Mouse (Mus musculus) urinary bladder, postnatal 14 days (tissue): ENCODE results near the gene Pbx1.
A peak's percentile ranks its signal among the peaks of the same experiment; 100 is the strongest.

Source experiments
- DNase-seq: peaks from one replicate; pipeline ENCODE4 v3.0.0; 2021; ENCODE audit warnings: low spot score

Pbx1 gene

GRCm38 (mm10) chr1:168225595-168226127, 206.4 kb downstream of the Pbx1 start:
- DNase-seq: no peak

DNA sequence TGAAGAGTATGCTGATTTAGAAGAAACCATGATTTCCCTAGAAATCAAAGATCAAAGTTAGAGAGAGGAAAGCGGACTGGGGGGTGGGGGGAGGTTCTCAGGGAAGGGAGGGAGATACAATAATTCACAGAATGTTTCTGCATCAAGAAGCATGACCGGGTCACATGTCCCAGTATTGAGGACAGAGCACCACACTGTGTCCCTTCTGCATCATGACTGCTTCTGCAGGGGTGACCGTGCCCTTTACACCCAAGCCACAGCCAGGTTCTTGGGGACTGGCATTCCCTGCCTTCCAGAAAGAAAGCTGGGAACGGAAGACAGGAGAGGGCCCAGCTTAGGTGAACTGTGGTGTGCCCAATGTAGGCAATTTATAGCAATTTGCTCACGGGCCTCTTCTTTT, 207.9 kb downstream of the Pbx1 start:
- DNase-seq: no peak

DNA sequence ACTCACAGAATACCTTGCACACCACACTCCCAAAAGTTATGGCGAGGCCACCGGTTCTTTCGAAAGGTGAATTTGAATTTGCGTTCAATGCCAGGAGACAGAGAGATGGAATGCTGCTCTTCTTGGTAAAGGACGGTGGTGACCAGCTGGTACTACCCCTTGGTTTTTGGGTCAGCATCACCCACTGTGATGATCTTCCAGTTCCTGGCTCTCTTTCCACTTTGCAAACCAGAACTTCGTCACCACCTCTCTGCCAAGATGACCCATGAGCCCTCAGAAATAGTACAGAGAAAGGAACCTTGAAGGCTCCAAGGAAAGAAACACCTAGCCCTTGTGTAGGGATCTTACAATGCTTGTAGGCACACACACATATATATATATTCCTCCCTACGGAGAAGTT, 209.3 kb downstream of the Pbx1 start:
- no peak for DNase-seq

DNA sequence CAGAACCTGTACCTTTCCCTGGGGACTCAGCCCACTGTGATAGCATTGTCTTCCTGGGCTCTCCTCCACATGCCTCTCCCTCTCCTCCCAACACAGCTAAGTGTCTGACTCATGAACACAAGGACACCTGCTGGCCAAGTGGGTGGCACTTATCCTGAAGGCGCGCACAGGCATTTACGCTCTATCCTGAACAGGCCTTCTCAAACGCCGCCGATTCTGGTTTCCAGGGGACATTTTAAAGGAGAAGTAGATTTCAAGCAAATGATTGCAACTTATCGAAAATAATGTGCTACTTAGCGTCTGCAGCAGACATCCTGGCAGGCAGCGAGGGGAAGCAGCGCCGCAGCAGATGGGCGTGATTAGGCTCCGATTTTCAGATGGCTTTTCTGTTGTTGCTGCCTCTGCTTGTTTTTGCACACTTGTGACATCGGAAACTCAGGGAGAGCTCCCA, 211.0 kb downstream of the Pbx1 start:
- no peak for DNase-seq

GRCm38 (mm10) chr1:168215896-168216747, 215.9 kb downstream of the Pbx1 start:
- DNase-seq: no peak

DNA sequence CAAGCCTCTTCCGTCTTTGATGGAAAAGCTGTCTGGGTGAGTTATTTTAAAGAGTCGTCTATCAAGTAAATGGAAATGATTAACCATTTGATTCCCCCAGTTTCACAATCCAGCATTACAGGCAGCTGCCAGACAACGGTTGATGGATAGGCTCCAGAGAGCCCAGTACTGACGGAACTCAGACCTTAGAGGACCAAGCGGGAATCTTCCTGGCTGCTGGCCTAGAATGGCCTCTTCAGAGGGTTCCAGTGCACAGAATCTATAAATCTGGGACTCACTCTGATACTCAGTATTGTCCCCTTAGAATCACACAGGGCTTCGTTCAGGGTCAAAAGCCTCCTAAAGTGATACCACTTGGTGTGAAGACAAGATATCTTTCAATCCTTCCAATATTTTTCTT, 216.6 kb downstream of the Pbx1 start:
- no peak for DNase-seq

- DNase-seq: peak; percentile 75
Measured at GRCm38 (mm10) chr1:168214040-168214443, 218.0 kb downstream of the Pbx1 start.

GRCm38 (mm10) chr1:168213595-168213994, 218.5 kb downstream of the Pbx1 start:
- no peak for DNase-seq

DNA sequence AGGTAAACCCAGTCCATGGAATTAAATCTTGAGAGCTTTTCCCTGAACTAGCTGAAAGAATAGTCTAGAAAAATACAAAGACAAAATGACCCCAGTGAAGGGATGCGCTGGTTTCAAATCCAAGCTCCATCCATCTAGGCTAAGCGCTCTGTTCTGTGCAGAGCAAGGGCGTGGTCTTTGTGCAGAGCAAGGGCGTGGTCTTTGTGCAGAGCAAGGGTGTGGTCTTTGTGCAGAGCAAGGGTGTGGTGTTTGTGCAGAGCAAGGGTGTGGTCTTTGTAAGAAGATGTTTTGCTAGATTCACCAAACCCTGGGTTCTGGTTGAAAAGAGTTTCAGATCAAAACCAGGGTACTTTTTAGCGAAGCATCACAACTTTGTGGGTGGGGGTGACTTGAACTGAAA, 221.7 kb downstream of the Pbx1 start:
- DNase-seq: no peak

DNA sequence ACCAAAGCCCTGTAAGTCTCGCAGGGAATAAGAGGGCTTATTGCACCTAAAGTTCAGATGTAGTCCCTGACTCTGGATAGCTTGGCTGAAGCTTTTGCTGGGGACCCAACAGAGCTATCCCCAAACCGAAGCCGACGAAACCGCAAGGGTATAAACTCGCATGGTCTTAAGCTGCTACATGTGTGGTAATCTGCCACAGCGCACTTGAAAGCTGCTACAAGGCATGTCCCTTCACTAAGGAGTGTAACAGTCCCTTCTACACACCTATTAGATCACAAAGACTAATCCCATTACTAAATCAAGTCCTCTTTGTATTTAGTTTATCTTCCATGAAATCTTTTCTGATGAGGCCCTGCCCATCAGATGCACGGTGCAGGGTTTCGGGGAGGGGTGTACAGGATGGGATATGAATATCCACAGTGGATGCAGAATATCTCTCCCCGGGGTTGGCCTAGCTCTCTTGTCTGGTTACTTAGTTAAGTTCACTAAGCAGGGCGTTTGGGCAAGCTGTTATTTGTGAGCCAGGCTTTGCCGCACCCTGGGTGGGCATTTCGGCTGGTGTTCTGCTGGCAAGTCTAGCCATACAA, 231.4 kb downstream of the Pbx1 start:
- no peak for DNase-seq

- no peak for DNase-seq
Measured at GRCm38 (mm10) chr1:168198276-168198675, 233.8 kb downstream of the Pbx1 start.

DNA sequence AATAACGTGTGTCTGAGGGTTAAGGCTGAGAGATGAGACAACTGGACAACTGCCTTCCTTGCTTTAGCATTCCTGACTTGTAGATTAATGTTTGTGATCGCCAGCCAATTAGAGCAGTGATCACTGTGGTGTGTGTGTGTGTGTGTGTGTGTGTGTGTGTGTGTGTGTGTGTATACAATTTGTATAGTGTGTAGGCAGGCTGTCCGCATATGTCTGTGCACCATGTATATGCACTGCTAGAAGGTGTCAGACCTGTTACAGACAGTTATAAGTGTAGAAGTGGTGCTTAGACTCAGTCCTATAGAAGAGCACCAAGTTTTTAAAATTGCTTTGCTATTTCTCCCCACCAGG, 234.2 kb downstream of the Pbx1 start:
- no peak for DNase-seq

DNA sequence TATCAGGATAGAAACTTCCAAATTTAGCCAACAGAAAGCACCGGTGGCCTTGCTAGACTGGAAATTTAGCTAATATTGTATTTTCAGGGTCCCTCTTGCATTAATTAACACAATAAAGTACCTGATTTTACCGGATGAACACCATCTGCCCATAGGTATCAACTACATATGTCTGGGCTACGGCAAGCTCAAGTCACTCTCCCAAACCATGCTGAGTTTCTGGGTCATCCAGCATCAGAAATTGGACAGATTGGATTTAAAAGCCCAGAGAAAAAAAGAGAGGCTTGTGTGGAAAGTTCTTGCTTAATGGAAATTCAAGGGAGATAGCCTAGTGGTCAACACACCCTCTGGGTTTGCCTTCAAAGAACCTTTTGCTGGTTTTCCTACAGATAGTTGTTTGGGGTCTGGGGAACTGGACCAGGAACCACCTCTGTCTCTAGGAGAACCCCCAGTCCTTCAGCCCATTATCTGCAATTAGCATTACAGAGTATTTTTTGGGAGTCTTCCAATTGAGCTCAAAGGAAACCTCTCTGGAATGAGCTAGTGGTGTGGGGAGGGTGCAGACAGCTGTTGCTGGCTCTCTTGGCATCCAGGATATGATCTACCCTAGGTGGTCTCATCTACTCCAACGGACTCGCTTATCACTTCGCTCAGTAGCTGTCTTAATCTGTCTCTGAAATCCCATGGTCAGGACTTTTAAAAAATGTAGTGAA, 234.7 kb downstream of the Pbx1 start:
- DNase-seq: no peak

DNA sequence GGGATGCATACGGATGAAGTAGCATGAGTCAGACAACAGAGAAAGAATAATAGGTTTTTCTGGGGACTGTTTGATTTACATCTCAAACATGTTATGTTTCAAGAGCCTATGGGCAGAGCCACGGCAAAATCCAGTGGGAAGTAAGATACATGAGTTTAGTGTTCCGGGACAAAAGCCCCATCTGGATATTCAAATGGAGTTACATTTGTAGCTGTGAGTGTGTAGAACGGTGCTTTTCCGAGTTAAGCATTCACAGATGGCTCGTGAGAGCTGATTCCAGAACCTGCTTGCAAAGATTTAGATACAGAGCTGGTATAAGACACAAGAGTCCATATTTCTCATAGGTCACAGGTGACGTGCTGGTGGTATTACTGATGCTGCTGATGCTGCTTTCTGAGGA, 238.7 kb downstream of the Pbx1 start:
- DNase-seq: no peak

- no peak for DNase-seq
Measured at GRCm38 (mm10) chr1:168182816-168183215, 249.3 kb downstream of the Pbx1 start.

- DNase-seq: peak; percentile 69
Measured at GRCm38 (mm10) chr1:168180622-168181441, 251.2 kb downstream of the Pbx1 start.

GRCm38 (mm10) chr1:168179691-168180090, 252.4 kb downstream of the Pbx1 start:
- no peak for DNase-seq

- DNase-seq: no peak
Measured at GRCm38 (mm10) chr1:168178611-168179010, 253.5 kb downstream of the Pbx1 start.

DNA sequence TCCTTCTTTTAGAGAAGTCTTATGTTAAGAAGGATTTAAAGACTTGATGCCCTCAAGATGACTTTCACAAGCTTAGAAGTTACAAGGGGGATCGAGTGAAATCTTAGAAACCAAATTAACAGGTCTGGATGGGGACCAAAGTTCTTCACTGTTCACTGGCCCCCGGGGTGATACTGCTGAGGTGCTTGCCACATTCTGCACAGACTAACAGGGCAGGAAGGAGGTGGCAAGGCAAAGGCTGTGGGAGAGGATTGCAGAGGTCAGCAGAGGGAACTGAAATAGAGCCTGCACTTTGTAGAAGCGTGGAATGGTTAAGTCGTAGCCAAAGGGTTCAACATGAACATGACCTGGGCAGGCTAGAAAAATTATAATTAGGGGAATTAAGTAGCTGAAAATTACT, 256.5 kb downstream of the Pbx1 start:
- DNase-seq: no peak

DNA sequence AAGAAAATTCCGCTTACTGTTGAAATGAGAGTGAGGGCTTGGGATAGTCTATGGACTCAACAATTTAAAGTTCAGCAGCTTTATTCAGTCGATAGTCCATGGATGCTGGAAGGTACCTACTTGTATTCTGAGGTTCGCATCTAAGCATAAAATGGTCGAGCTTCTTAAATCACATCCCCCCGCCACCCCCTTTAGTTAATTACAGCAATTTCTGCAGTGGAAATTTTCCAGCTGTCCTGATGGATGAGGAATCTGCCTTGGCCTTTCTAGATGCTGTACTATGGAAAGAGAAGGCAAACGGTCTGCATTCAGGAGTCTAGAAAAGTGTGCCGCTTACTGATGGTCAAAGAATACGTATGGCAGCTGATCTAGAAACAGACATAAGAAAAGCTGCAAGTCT, 262.3 kb downstream of the Pbx1 start:
- no peak for DNase-seq

DNA sequence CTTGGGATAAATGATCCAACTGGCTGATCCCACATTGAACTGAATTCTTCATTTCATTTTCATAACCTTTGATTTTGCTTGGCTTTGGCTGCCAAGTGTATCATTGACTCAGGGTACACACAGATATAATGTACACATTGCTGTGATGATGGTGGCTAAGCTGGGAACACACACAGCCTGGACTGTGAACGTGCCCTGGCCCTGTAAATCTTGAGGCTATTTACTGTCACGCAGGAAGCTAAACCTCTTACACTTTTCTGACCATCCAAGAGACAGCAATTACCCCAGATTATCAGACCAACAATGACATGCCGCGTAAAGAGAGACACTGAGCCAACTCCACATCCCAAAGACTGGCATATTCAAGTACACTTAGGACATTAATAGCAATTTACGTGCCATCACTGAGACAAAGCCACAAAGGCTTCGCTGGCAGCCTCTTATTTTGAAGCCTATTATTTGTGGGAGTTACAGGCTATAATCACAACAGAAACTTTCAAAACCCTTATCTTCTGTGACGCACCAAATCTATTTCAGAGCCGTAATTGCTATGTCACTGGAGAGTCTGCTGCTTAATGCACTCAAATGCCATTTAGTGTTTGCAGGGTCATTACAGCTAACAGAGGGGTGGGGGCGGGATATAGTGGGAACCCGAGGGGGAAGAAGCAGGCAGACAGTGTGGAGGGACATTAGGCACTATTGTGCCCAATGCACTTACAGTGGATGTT, 262.9 kb downstream of the Pbx1 start:
- DNase-seq: no peak
